Mouse (Mus musculus) testis, adult 2 months (tissue): ENCODE data around the gene Zfp740. TPM values are rescaled to one million over a fixed set of nuclear protein-coding genes. Genes with fewer than 3 reads are reported as not detected.
"Not testable (repeated sequence)": the region's sequence is repeated elsewhere in the genome, so short reads cannot be mapped to it uniquely, and the experiment has no call there.

Experiments used
- H3K27ac ChIP-seq: fragments of 200-500 bp; 2 replicates; pipeline ENCODE4 v1.5.1; 2012; ENCODE audit warnings: low read depth, low read length; ENCODE audit not compliant: control insufficient read depth, insufficient read depth
- H3K27me3 ChIP-seq: fragments of 200-500 bp; 2 replicates; pipeline ENCODE4 v1.6.1; 2012; ENCODE audit warnings: mild to moderate bottlenecking, low read length, moderate library complexity; ENCODE audit not compliant: control insufficient read depth, insufficient read depth
- H3K36me3 ChIP-seq: fragments of 200-500 bp; 2 replicates; pipeline ENCODE4 v1.6.1; 2012; ENCODE audit warnings: mild to moderate bottlenecking, low read length; ENCODE audit not compliant: control insufficient read depth, insufficient read depth
- H3K4me1 ChIP-seq: fragments of 200-500 bp; 2 replicates; pipeline ENCODE4 v1.6.1; 2012; ENCODE audit warnings: low read length; ENCODE audit not compliant: control insufficient read depth, insufficient read depth
- H3K4me3 ChIP-seq: fragments of 200-500 bp; 2 replicates; pipeline ENCODE4 v1.5.1; 2012; ENCODE audit warnings: low read depth, mild to moderate bottlenecking, low read length, moderate library complexity, mixed read lengths; ENCODE audit not compliant: control insufficient read depth
- CTCF ChIP-seq: fragments of 200-500 bp; IDR thresholded peaks from 2 replicates; pipeline ENCODE4 v1.5.1; 2012; ENCODE audit warnings: low read depth, mild to moderate bottlenecking, inconsistent platforms, low read length, moderate library complexity; ENCODE audit not compliant: control insufficient read depth, insufficient read depth, insufficient replicate concordance
- POLR2A ChIP-seq: fragments of 200-500 bp; IDR thresholded peaks from 2 replicates; pipeline ENCODE4 v1.6.1; 2012; ENCODE audit warnings: low read depth, mild to moderate bottlenecking, inconsistent platforms, low read length, moderate library complexity; ENCODE audit not compliant: control insufficient read depth
- polyA plus RNA-seq: library from polyadenylated mRNA; depleted of rRNA; stranded (reverse); fragments of >200 nt; gene quantifications from 2 replicates; pipeline ENCODE4 v1.2.3, GENCODE M21; 2012; rRNA removed

The Zfp740 gene
- polyA plus RNA-seq: 9.9 and 11.3 TPM in 2 replicates

DNA sequence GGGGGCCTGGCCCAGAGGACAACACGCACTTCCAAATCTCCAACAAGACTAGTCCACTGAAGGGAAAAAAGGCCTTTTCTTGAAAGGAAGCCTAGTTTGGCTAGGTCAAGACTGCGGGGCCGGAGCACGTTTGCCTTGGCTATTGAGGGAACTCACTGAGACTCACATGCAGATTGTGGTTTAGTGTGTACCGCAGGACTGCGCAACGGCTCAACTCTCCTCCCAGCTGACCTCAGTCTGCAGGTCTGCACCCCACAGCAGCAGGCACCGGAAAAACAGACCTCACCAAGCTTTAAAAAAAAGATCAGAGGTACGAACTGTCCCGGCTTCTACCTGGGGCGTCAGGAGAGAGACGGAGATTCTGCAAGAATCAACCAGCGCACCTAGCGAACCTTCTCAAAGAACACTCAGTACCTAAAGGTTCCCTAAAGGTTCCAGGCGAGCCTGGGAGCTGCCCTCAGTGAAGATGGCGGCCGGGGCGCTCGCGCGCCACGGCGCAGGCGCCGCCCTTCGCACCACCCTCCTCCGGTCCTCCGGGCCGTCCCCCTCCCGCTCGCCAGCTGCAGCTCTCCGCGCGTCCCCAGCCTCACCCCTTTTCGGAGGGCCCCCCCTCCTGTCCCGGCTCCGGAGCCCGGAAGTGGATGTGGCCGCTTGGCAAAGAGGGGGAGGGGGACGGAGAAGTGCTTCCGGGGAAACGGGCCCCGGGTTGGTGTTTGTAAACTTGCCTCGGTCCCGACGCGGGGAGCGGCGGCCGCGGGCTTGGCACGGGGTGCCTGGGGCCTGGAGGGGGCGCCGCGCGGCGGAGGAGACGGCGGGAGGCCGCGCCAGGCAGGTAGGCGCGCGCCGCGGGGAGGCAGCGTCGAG is at the start of gene Zfp740:
TSS of gene Zfp740 (plus strand) at position 279 of the 864 bp plus-strand sequence.
- no peaks in the 10 kb centered on the region for H3K27me3 ChIP-seq
- peak; percentile 13; the same call in 1 of the 2 replicates for TF ChIP-seq POLR2A
- TF ChIP-seq CTCF: no peak
- peak within 1 kb of the TSS; percentile 94 for H3K4me3 ChIP-seq
- H3K36me3 ChIP-seq: no peaks in the 10 kb centered on the region
- peaks cover 13% of the 10 kb centered on the region for H3K4me1 ChIP-seq
- H3K27ac ChIP-seq: peak within 1 kb of the TSS; percentile 89

DNA sequence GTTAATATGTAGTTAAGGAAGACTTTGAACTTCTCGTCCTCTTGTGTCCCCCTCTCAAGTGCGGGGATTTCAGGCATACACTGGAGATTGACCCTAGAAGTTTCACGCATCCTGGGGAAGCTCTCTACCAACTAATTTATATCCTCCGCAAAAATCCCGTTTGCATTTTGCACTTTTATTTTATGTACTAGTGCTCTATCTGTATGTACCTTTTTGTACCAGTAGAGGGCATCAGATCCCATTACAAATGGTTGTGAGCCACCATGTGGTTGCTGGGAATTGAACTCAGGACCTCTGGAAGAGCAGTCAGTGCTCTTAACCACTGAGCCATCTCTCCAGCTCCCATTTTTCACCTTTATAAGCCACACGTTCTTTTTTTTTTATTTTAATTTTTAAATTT is 48.0 kb upstream of the Zfp740 start:
- not testable (repeated sequence) for H3K4me3 ChIP-seq, H3K4me1 ChIP-seq, H3K27ac ChIP-seq, H3K36me3 ChIP-seq, H3K27me3 ChIP-seq

- no peak overlapping the region for H3K4me3 ChIP-seq
- no peak overlapping the region for H3K27ac ChIP-seq
- peaks cover 5% of the 10 kb centered on the region for H3K4me1 ChIP-seq
- H3K36me3 ChIP-seq: no peaks in the 10 kb centered on the region
- TF ChIP-seq POLR2A (no peak), CTCF (0 out of 2 replicates have a peak, but pooled peaks have one; percentile 1)
- no peaks in the 10 kb centered on the region for H3K27me3 ChIP-seq
Measured at GRCm38 (mm10) chr15:102156836-102157235, 46.2 kb upstream of the Zfp740 start.

DNA sequence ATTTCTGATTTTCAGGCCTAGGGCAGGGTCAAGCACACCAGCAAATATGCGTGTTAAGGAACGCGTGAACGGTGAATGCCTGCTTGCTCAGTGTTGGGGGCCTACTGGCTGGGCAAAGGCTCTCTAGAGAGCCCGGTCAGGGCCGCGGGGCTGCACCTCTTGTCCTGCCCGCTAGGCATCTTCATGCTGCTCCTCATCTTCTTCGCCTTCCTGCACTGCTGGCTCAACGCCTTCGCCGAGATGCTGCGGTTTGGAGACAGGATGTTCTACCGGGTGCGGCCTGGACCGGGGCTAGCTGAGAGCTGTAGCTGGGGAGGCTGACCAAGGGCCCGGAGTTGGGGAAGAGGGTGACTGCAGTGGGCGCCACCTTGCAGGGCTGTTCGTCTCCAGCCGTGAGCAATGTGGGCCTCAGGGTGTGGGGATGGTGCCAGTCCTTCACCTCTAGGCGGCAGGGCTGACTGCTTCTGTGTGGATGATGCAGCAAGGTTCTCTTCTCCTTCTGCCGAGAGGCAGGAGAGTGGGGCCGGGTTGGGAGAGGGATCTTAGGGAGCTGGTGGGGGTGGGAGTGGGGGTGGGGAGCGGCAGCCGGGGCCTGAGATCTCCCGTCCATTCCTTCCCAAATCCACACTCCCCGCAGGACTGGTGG is 42.5 kb upstream of the Zfp740 start:
- H3K4me1 ChIP-seq: peaks cover 5% of the 10 kb centered on the region
- no peak overlapping the region for H3K4me3 ChIP-seq
- TF ChIP-seq CTCF: no peak
- no peak for TF ChIP-seq POLR2A
- H3K36me3 ChIP-seq: no peaks in the 10 kb centered on the region
- no peaks in the 10 kb centered on the region for H3K27me3 ChIP-seq
- H3K27ac ChIP-seq: no peak overlapping the region

DNA sequence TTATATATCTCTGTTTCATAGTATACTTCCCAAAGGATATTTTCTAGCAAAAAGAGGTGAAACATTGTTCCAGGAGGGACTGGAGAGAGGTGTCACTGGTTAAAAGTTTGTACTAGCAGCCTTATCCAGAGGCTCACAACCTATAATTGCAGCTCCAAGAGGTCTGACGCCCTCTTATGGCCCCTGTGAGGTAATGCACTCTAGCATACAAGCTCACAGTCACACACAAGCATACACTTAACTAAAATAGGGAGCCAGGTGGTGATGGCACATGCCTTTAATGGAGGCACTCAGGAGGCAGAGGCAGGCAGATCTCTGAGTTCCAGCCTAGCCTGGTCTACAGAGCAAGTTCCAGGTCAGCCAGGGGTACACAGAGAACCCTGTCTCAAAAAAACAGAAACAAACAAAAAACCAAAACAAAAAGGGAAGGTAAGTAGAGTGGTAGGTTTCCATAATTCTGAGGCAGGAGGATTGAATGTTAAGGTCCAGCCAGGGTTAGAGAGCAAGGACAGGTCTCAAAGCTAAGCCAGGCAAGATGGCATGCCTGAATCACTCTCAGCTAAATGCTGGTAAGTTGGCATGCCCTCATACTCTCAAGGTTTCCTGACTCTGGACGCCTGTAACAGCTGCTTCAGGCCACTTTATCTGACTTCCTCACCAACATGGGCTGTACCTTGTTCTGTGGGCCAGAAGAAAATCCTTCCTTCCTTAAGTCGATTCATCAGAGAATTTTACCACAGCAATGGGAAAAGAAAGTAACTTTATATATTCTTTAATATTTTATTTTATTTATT is 39.0 kb upstream of the Zfp740 start:
- Histone ChIP-seq H3K4me1 (no peaks in the 10 kb centered on the region; the same call in 1 of the 2 replicates), H3K27me3 (no peaks in the 10 kb centered on the region), H3K36me3 (no peaks in the 10 kb centered on the region), H3K27ac (no peak overlapping the region), H3K4me3 (no peak overlapping the region)
- TF ChIP-seq POLR2A (no peak), CTCF (no peak)

DNA sequence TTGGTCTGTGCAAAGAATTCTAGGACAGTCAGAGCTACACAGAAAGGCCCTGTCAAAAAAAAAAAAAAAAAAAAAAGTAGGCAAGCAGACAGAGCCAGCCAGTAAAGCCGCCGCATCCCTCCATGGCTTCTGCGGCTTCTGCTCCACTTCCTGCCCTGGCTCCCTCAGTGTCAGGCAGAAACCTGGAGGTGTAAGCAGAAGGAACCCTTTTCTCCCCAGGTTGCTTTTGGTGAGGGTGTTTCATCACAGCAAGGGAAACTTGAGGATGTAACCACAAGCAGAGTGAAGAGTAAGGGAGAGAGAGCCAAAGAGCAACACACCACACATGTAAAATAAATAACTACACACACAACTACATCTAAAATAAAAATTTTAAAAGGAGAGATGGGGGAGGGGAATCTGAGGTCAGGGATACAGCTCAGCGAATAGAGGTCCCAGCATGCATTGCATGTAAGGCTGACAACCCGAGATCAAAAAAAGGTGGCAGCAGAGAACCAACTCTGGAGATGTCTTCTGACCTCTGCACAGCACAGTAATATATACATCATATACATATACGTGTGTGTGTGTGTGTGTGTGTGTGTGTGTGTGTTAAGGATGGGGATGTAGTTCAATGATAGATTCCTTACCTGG is 37.5 kb upstream of the Zfp740 start:
- Histone ChIP-seq H3K4me1 (no peaks in the 10 kb centered on the region; the same call in 1 of the 2 replicates), H3K27me3 (no peaks in the 10 kb centered on the region), H3K27ac (no peak overlapping the region), H3K4me3 (no peak overlapping the region), H3K36me3 (no peaks in the 10 kb centered on the region)
- TF ChIP-seq POLR2A (no peak), CTCF (no peak)
